Mouse (Mus musculus) liver, postnatal 0 days (tissue): ENCODE results near the gene Tepsin. TPM values are rescaled to one million over a fixed set of nuclear protein-coding genes. Genes with fewer than 3 reads are reported as not detected.

Experiments
- ATAC-seq: fragments of 200-750 bp; cut with Nextera tagmentation; 2 replicates; pipeline ENCODE4 v1.8.0; 2017; ENCODE audit warnings: mild to moderate bottlenecking, moderate library complexity
- DNase-seq: peaks from one replicate; pipeline ENCODE4 v3.0.0-alpha.2; 2016
- H3K27ac ChIP-seq: fragments of 300-500 bp; sonication (generic); 2 replicates; pipeline ENCODE4 v1.5.1; 2014; ENCODE audit warnings: antibody characterized with exemption, moderate library complexity, mild to moderate bottlenecking, low read depth
- H3K27me3 ChIP-seq: fragments of 300-500 bp; sonication (generic); 2 replicates; pipeline ENCODE4 v1.6.1; 2014; ENCODE audit warnings: low read length, control low read depth, mixed read lengths; ENCODE audit not compliant: insufficient read depth
- H3K36me3 ChIP-seq: fragments of 300-500 bp; sonication (generic); replicated peaks from 2 replicates; pipeline ENCODE4 v1.6.1; 2014; ENCODE audit warnings: mild to moderate bottlenecking, control low read depth, low read length, moderate library complexity, mixed read lengths; ENCODE audit not compliant: insufficient read depth
- H3K4me1 ChIP-seq: fragments of 300-500 bp; sonication (generic); 2 replicates; pipeline ENCODE4 v1.6.1; 2014; ENCODE audit warnings: antibody characterized with exemption, mild to moderate bottlenecking, control low read depth; ENCODE audit not compliant: insufficient read depth
- H3K4me2 ChIP-seq: fragments of 300-500 bp; sonication (generic); 2 replicates; pipeline ENCODE4 v1.6.1; 2014; ENCODE audit warnings: low read depth, mild to moderate bottlenecking, low read length, moderate library complexity, mixed read lengths
- H3K4me3 ChIP-seq: fragments of 300-500 bp; sonication (generic); 2 replicates; pipeline ENCODE4 v1.5.1; 2014; ENCODE audit warnings: low read depth, low read length
- H3K9ac ChIP-seq: fragments of 300-500 bp; sonication (generic); replicated peaks from 2 replicates; pipeline ENCODE4 v1.6.1; 2014; ENCODE audit warnings: mild to moderate bottlenecking, moderate library complexity
- H3K9me3 ChIP-seq: fragments of 300-500 bp; sonication (generic); 2 replicates; pipeline ENCODE4 v1.6.1; 2016; ENCODE audit warnings: mild to moderate bottlenecking, control low read depth, low read length, mixed read lengths
- CTCF ChIP-seq: sonication (generic); IDR thresholded peaks from 2 replicates; pipeline ENCODE4 v1.5.1; 2016; ENCODE audit warnings: antibody characterized with exemption, low read depth
- EP300 ChIP-seq: IDR thresholded peaks from 2 replicates; pipeline ENCODE4 v1.6.1; 2016; ENCODE audit warnings: antibody characterized with exemption, low read depth, mild to moderate bottlenecking
- WGBS: fragments of 180-500 bp; shearing (Covaris S2); extraction: QIAGEN DNeasy Blood & Tissue Kit; methylation state at CpG from one replicate; pipeline ENCODE4 v1.1.7; 2014; ENCODE audit not compliant: insufficient replicate concordance; 5-methylcytosine and 5-hydroxymethylcytosine counted together
- polyA plus RNA-seq: library from polyadenylated mRNA; unstranded; fragments of >200 nt; fragmentation: Nextera tagmentation; extraction: Ambion mirVana; gene quantifications from 2 replicates; pipeline ENCODE4 v1.2.1, GENCODE M21; 2015

Gene Tepsin
- polyA plus RNA-seq, 1 experiment from 2014 or later, result 4.2 TPM

GRCm38 (mm10) chr11:120069261-120069660 lies 29.3 kb downstream of the Tepsin start:
- no peak overlapping the region for H3K9ac ChIP-seq
- no peak overlapping the region for H3K4me3 ChIP-seq
- H3K4me2 ChIP-seq, result no peak overlapping the region
- peaks cover 13% of the 10 kb centered on the region for H3K4me1 ChIP-seq
- peaks cover 7% of the 10 kb centered on the region; the same call in 1 of the 2 replicates for H3K36me3 ChIP-seq
- no peaks in the 10 kb centered on the region for H3K27me3 ChIP-seq
- no peak for TF ChIP-seq CTCF
- no peak for TF ChIP-seq EP300
- DNase-seq (no peak), ATAC-seq (no peak)
- 73% methylated on average over 11 of the region's 11 CpGs for WGBS
- H3K9me3 ChIP-seq, result no peaks in the 10 kb centered on the region
- no peak overlapping the region for H3K27ac ChIP-seq

DNA sequence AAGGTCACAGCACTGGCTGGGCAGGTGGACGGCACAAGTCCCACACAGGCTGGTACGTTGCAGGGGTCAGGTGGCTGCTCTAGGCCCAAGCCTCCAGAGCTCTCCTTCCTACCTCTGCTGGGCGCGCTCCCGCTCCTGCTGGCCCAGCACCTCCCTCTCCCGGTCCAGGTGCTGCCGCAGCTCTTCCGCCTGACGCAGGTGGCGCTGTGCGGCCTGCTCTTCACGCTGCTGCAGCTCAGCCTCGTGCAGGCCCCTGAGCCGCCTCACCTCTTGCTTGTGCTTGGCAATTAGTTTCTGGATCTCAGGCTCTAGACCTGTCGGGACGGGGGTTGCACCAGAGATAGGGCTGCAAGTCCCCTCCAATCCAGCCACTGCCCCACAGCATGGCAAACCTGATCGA lies 30.7 kb downstream of the Tepsin start:
- no peak for DNase-seq
- Histone ChIP-seq H3K4me2 (no peak overlapping the region), H3K36me3 (peaks cover 7% of the 10 kb centered on the region; the same call in 1 of the 2 replicates), H3K27ac (no peak overlapping the region), H3K4me1 (peaks cover 13% of the 10 kb centered on the region), H3K4me3 (no peak overlapping the region), H3K9ac (no peak overlapping the region), H3K9me3 (no peaks in the 10 kb centered on the region), H3K27me3 (no peaks in the 10 kb centered on the region)
- ATAC-seq, result no peak
- 77% methylated on average over 17 of the region's 17 CpGs for WGBS
- no peak for TF ChIP-seq EP300
- TF ChIP-seq CTCF, result peak; percentile 21; the same call in 1 of the 2 replicates

- 27% methylated on average over 10 of the region's 10 CpGs for WGBS
- TF ChIP-seq EP300 (no peak), CTCF (peak; percentile 84)
- Histone ChIP-seq H3K36me3 (peaks cover 4% of the 10 kb centered on the region; the same call in 1 of the 2 replicates), H3K9ac (0 out of 2 replicates have a peak overlapping the region, but pooled peaks have one; percentile 4), H3K9me3 (no peaks in the 10 kb centered on the region), H3K27ac (peak overlapping the region; percentile 64; the same call in 1 of the 2 replicates), H3K4me1 (peaks cover 13% of the 10 kb centered on the region), H3K4me3 (no peak overlapping the region), H3K27me3 (no peaks in the 10 kb centered on the region), H3K4me2 (peak overlapping the region; percentile 1; the same call in 1 of the 2 replicates)
- DNase-seq, result peak; percentile 70
- peak; percentile 35 for ATAC-seq
These were observed 33.2 kb downstream of the Tepsin start for GRCm38 (mm10) chr11:120065291-120065690.

- no peak for TF ChIP-seq EP300
- TF ChIP-seq CTCF, result no peak
- Histone ChIP-seq H3K4me1 (peaks cover 13% of the 10 kb centered on the region), H3K9me3 (no peaks in the 10 kb centered on the region), H3K4me3 (no peak overlapping the region), H3K4me2 (no peak overlapping the region), H3K27me3 (no peaks in the 10 kb centered on the region), H3K36me3 (peaks cover 4% of the 10 kb centered on the region; the same call in 1 of the 2 replicates), H3K27ac (peak overlapping the region; percentile 64), H3K9ac (no peak overlapping the region)
- WGBS, result 86% methylated on average over 11 of the region's 11 CpGs
- no peak for DNase-seq
- no peak for ATAC-seq
These were observed 33.9 kb downstream of the Tepsin start for GRCm38 (mm10) chr11:120064668-120065040.

DNA sequence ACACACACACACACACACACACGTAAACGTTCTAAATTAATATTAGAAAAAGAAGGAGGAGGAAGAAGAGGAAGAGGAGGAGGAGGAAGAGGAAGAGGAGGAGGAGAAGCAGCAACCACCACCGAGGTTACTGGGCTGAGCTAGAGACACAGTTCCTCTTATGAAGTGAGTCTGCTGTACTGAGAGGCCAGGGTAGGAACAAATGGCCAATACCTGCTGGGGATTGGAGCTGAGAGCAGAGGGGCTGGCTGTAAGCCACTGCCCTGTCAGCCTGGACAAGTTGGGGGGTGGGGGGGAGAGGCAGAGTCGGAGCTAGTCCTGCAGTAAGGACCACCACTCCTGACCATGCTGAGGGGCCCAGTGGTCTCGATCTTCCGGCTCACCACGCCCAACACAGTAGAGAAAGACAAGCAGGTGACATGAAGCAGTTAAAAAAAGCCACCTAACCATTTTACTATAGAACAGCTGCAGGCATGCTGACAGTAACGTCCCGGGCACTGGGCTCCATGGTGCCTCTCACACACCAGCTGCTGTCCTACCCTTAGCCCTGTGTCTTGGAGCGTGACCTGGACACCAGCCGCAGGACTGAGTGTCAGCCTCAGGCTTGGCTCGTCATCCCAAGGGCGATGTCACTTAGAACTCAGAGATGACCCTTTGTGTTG lies 34.4 kb downstream of the Tepsin start:
- peak; percentile 43 for ATAC-seq
- no peaks in the 10 kb centered on the region for H3K9me3 ChIP-seq
- DNase-seq, result no peak
- 58% methylated on average over 13 of the region's 13 CpGs for WGBS
- peak overlapping the region; percentile 64 for H3K27ac ChIP-seq
- H3K4me2 ChIP-seq, result peak overlapping the region; percentile 35; the same call in 1 of the 2 replicates
- TF ChIP-seq CTCF, result no peak
- TF ChIP-seq EP300, result no peak
- peaks cover 4% of the 10 kb centered on the region; the same call in 1 of the 2 replicates for H3K36me3 ChIP-seq
- H3K9ac ChIP-seq, result no peak overlapping the region
- H3K27me3 ChIP-seq, result no peaks in the 10 kb centered on the region
- no peak overlapping the region for H3K4me3 ChIP-seq
- H3K4me1 ChIP-seq, result peaks cover 13% of the 10 kb centered on the region

GRCm38 (mm10) chr11:120063326-120063725 lies 35.2 kb downstream of the Tepsin start:
- Histone ChIP-seq H3K4me1 (peaks cover 13% of the 10 kb centered on the region), H3K36me3 (no peaks in the 10 kb centered on the region), H3K4me3 (no peak overlapping the region), H3K9me3 (no peaks in the 10 kb centered on the region), H3K9ac (no peak overlapping the region), H3K4me2 (peak overlapping the region; percentile 35; the same call in 1 of the 2 replicates), H3K27ac (peak overlapping the region; percentile 64), H3K27me3 (no peaks in the 10 kb centered on the region)
- WGBS, result 72% methylated on average over 5 of the region's 5 CpGs
- no peak for TF ChIP-seq EP300
- ATAC-seq (no peak), DNase-seq (no peak)
